Mouse (Mus musculus): ENCODE measurements around the gene BC107364. TPM values are rescaled to one million over a fixed set of nuclear protein-coding genes. Genes with fewer than 3 reads are reported as not detected.

Gene BC107364
- 0.10 and 0.34 TPM in 2 replicates for polyA plus RNA-seq (2012; rRNA removed)

GRCm38 (mm10) chr3:96452262-96452661, at the start of gene BC107364:
Gene BC107364, minus strand, starts transcription at chr3:96452306.

Other genes with a start within 250 kb of the BC107364 start
- gene Bola1, start 232.6 kb downstream of the BC107364 start, polyA plus RNA-seq (2012; rRNA removed), result 73.9 and 91.3 TPM in 2 replicates
- gene Hist2h2ab, start 232.4 kb downstream of the BC107364 start, polyA plus RNA-seq (2012; rRNA removed), result 1.8 and 8.0 TPM in 2 replicates
- gene Hist2h2ac, start 231.4 kb downstream of the BC107364 start, polyA plus RNA-seq (2012; rRNA removed), result 18.8 and 23.5 TPM in 2 replicates
- gene Hist2h2be, start 231.2 kb downstream of the BC107364 start, polyA plus RNA-seq (2012; rRNA removed), result 4.2 and 4.6 TPM in 2 replicates
- gene Hist2h3c2, start 213.2 kb downstream of the BC107364 start, polyA plus RNA-seq (2012; rRNA removed), result 105 and 114 TPM in 2 replicates
- 291 and 333 TPM in 2 replicates for gene Hist2h2aa2, start 212.0 kb downstream of the BC107364 start, polyA plus RNA-seq (2012; rRNA removed)
- gene Hist2h2aa1, start 206.8 kb downstream of the BC107364 start, polyA plus RNA-seq (2012; rRNA removed), result 316 and 418 TPM in 2 replicates
- gene Hist2h3c1, start 205.6 kb downstream of the BC107364 start, polyA plus RNA-seq (2012; rRNA removed), result not detected in 2 replicates
- 6.2 and 7.7 TPM in 2 replicates for gene Hist2h4, start 189.0 kb downstream of the BC107364 start, polyA plus RNA-seq (2012; rRNA removed)
- gene Hist2h3b, start 183.7 kb downstream of the BC107364 start, polyA plus RNA-seq (2012; rRNA removed), result 93.7 and 97.1 TPM in 2 replicates
- 9.4 and 9.5 TPM in 2 replicates for gene Hist2h2bb, start 182.6 kb downstream of the BC107364 start, polyA plus RNA-seq (2012; rRNA removed)
- gene Fcgr1, start 158.3 kb downstream of the BC107364 start, polyA plus RNA-seq (2012; rRNA removed), result 1.2 and 1.6 TPM in 2 replicates
- gene Hfe2, start 72.9 kb upstream of the BC107364 start, polyA plus RNA-seq (2012; rRNA removed), result 0.07 TPM in 1 of 2 replicates, not detected in the other
- gene Txnip, start 105.7 kb upstream of the BC107364 start, polyA plus RNA-seq (2012; rRNA removed), result 769 and 795 TPM in 2 replicates
- gene Gm16253, start 124.7 kb upstream of the BC107364 start, polyA plus RNA-seq (2012; rRNA removed), result not detected in 2 replicates
- gene Polr3gl, start 141.9 kb upstream of the BC107364 start, polyA plus RNA-seq (2012; rRNA removed), result 9.1 and 11.7 TPM in 2 replicates
- gene Ankrd34a, start 144.3 kb upstream of the BC107364 start, polyA plus RNA-seq (2012; rRNA removed), result 1.2 and 1.3 TPM in 2 replicates
- gene Lix1l, start 148.8 kb upstream of the BC107364 start, polyA plus RNA-seq (2012; rRNA removed), result 7.5 and 10.4 TPM in 2 replicates
- gene Rbm8a, start 177.6 kb upstream of the BC107364 start, polyA plus RNA-seq (2012; rRNA removed), result 2.7 and 4.0 TPM in 2 replicates
- gene Pex11b, start 183.1 kb upstream of the BC107364 start, polyA plus RNA-seq (2012; rRNA removed), result 18.8 and 27.0 TPM in 2 replicates
- gene Gm42957, start 183.2 kb upstream of the BC107364 start, polyA plus RNA-seq (2012; rRNA removed), result 0.05 TPM in 1 of 2 replicates, not detected in the other
- 1.1 TPM in 2 replicates for gene Itga10, start 193.3 kb upstream of the BC107364 start, polyA plus RNA-seq (2012; rRNA removed)
- 1.4 and 1.9 TPM in 2 replicates for gene Ankrd35, start 217.8 kb upstream of the BC107364 start, polyA plus RNA-seq (2012; rRNA removed)
- gene Pias3, start 244.1 kb upstream of the BC107364 start, polyA plus RNA-seq (2012; rRNA removed), result 30.6 and 41.0 TPM in 2 replicates